In the genomic region with DNA sequence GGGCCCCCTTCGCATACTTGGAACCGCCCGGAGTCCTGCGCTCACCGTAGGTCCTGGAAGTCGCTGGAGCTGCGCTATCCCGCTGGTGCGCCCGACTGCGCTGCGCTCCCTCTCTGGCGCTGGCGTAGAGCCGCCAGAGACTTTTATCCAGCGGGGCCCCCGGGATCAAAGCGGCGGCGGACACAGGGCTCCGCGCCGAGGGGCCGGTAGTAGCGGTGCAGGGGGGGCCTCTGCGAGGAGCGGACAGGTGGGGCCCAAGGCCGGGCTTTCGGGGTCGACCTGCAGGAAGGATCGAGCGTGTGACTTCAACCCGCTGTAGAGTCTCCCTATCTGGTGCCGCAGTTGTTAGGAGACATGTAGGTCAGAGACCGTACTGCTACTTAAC, we compare ENCODE assay signal across 8 mouse cellular contexts. TPM values are rescaled to one million over a fixed set of nuclear protein-coding genes. Genes with fewer than 3 reads are reported as not detected.
DNase-seq lines count a peak whose midpoint lies in the region; ATAC-seq lines count a peak whose summit lies in the region.

Gene Notum (minus strand): TSS at position 100 of the 385 bp plus-strand sequence.

- H3K9me3 ChIP-seq in heart, embryonic 16.5 days (replicated peaks; ENCODE audit: control insufficient read depth, low read length): no peaks in the 10 kb centered on the region
- no peaks in the 10 kb centered on the region for H3K9me3 ChIP-seq in forebrain, embryonic 16.5 days (ENCODE audit: control insufficient read depth, low read length)
- no peaks in the 10 kb centered on the region for H3K9me3 ChIP-seq in midbrain, embryonic 10.5 days (replicated peaks)

- 1% methylated on average over 35 of the region's 35 CpGs for WGBS in heart, embryonic 16.5 days
- WGBS in forebrain, embryonic 16.5 days: under 1% methylated on average over 35 of the region's 35 CpGs
- under 1% methylated on average over 35 of the region's 35 CpGs for WGBS in midbrain, embryonic 10.5 days

- peaks cover 17% of the 10 kb centered on the region for H3K4me1 ChIP-seq in heart, embryonic 16.5 days (ENCODE audit: control insufficient read depth, insufficient read depth, low read length)
- peaks cover 17% of the 10 kb centered on the region for H3K4me1 ChIP-seq in forebrain, embryonic 16.5 days (replicated peaks; ENCODE audit: control insufficient read depth, insufficient read depth, low read length)
- H3K4me1 ChIP-seq in midbrain, embryonic 10.5 days: peaks cover 38% of the 10 kb centered on the region

- no peak within 1 kb of the TSS for H3K27ac ChIP-seq in heart, embryonic 16.5 days (ENCODE audit: low read length)
- H3K27ac ChIP-seq in forebrain, embryonic 16.5 days (ENCODE audit: low read length): no peak within 1 kb of the TSS
- H3K27ac ChIP-seq in midbrain, embryonic 10.5 days (replicated peaks): peak within 1 kb of the TSS; percentile 69

- intact Hi-C loops in heart, postnatal 14 days (cut with DNase I): no loop called here

- H3K36me3 ChIP-seq in heart, embryonic 16.5 days (ENCODE audit: control insufficient read depth, insufficient read depth): no peaks in the 10 kb centered on the region
- no peaks in the 10 kb centered on the region for H3K36me3 ChIP-seq in forebrain, embryonic 16.5 days (ENCODE audit: control insufficient read depth, insufficient read depth)
- H3K36me3 ChIP-seq in midbrain, embryonic 10.5 days: no peaks in the 10 kb centered on the region

- peak within 1 kb of the TSS; percentile 77 for H3K4me2 ChIP-seq in heart, embryonic 16.5 days (ENCODE audit: low read depth, low read length)
- peak within 1 kb of the TSS; percentile 65 for H3K4me2 ChIP-seq in forebrain, embryonic 16.5 days (ENCODE audit: low read length)

- peaks cover 73% of the 10 kb centered on the region for H3K27me3 ChIP-seq in heart, embryonic 16.5 days (ENCODE audit: control insufficient read depth, insufficient read depth, low read length)
- H3K27me3 ChIP-seq in forebrain, embryonic 16.5 days (replicated peaks; ENCODE audit: control insufficient read depth, insufficient read depth, low read length): peaks cover 64% of the 10 kb centered on the region
- peaks cover 99% of the 10 kb centered on the region for H3K27me3 ChIP-seq in midbrain, embryonic 10.5 days (ENCODE audit: low read depth, poor library complexity, severe bottlenecking)

- ATAC-seq in heart, embryonic 16.5 days (replicated peaks; ENCODE audit: extremely low read depth, insufficient read depth, low FRiP score): no peak
- no peak for ATAC-seq in forebrain, embryonic 16.5 days

- peak within 1 kb of the TSS; percentile 54 for H3K9ac ChIP-seq in heart, embryonic 16.5 days (ENCODE audit: low read length)
- H3K9ac ChIP-seq in forebrain, embryonic 16.5 days (replicated peaks; ENCODE audit: low read depth, low read length): 0 out of 2 replicates have a peak within 1 kb of the TSS, but pooled peaks have one; percentile 32

- DNase-seq in heart, postnatal 14 days: no peak
- DNase-seq in R1 (ENCODE audit: low read depth, low spot score): peak; percentile 60
- DNase-seq in midbrain, embryonic 10.5 days (ENCODE audit: low spot score): no peak
- DNase-seq in cerebellum, adult 8-10 months: no peak
- DNase-seq in layer of hippocampus, postnatal 25 days (ENCODE audit: extremely low spot score in 1 of 2, low spot score in 1 of 2): no peak
- no peak for DNase-seq in thymus, postnatal 36 days

- H3K4me3 ChIP-seq in heart, embryonic 16.5 days (ENCODE audit: low read length): peak within 1 kb of the TSS; percentile 51
- peak within 1 kb of the TSS; percentile 43 for H3K4me3 ChIP-seq in forebrain, embryonic 16.5 days (replicated peaks; ENCODE audit: low read length)
- peak within 1 kb of the TSS; percentile 53 for H3K4me3 ChIP-seq in midbrain, embryonic 10.5 days

RNA-seq across cellular contexts. Expression of gene Notum, which starts in this region (rescaled TPM):
- polyA plus RNA-seq in heart, embryonic 16.5 days (2015; fragmentation: Nextera tagmentation; extraction: Ambion mirVana): 0.20 and 1.00 TPM in 2 replicates
- total RNA-seq in heart, postnatal 14 days (2021): under 1 TPM in 1 of 2 experiments, not detected in 1; 0.27 TPM
- 0.67 and 0.77 TPM in 2 replicates for polyA plus RNA-seq in forebrain, embryonic 16.5 days (2015; fragmentation: Nextera tagmentation; extraction: Ambion mirVana)
- polyA plus RNA-seq in midbrain, embryonic 10.5 days (2016; fragmentation: Nextera tagmentation; extraction: Ambion mirVana): 3.3 and 3.6 TPM in 2 replicates
- total RNA-seq in layer of hippocampus, postnatal 25 days (2021): 1 to 10 TPM; 4.5 to 8.2 TPM

Comparison
In these comparisons a context has a peak if more than half of its experiments do, and no peak if none do; other contexts are left out.
1. RNA of gene Notum (total RNA-seq): 4.5 to 8.2 TPM in layer of hippocampus, postnatal 25 days; 0.27 TPM in heart, postnatal 14 days; every median in the first group is over 4 times any median in the second.
2. Peak in every context shown above with its lines, with median percentiles within 50 percentile points of each other: H3K4me3 ChIP-seq.